Mouse (Mus musculus) forelimb bud, embryonic 11.5 days (tissue): Measurements from ENCODE around the gene Cdrt4.

Experiments used
- DNase-seq: peaks from one replicate; pipeline ENCODE4 v3.0.0-alpha.2; 2012; ENCODE audit warnings: low read depth, low spot score

The Cdrt4 gene

DNA sequence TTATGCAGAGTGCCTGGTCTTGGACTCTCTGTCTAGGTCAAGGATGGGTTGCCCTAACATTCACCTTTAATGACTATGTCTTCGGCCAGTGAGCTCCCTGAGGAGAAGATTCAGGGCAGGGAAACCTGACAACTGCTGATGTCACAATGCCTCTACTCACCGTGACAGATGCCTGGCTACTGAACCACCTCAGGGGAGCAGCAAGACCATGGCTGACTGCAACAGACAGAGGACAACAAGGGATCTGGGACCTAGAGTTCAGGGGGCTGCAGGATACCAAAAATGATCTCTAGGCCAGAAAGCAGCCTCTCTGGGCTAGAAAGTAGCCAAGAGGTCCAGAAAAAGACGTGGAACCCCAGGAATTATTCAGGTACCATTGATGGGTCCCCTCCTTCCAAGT, at the start of gene Cdrt4:
TSS of gene Cdrt4 (plus strand) at position 182 of the 400 bp plus-strand sequence.
- DNase-seq = no peak

- peak; percentile 85 for DNase-seq
Measured at GRCm38 (mm10) chr11:62901699-62902323, 49.2 kb upstream of the Cdrt4 start.

- no peak for DNase-seq
Measured at GRCm38 (mm10) chr11:62903871-62904495, 47.0 kb upstream of the Cdrt4 start.

GRCm38 (mm10) chr11:62909720-62910306, 41.2 kb upstream of the Cdrt4 start:
- no peak for DNase-seq

DNA sequence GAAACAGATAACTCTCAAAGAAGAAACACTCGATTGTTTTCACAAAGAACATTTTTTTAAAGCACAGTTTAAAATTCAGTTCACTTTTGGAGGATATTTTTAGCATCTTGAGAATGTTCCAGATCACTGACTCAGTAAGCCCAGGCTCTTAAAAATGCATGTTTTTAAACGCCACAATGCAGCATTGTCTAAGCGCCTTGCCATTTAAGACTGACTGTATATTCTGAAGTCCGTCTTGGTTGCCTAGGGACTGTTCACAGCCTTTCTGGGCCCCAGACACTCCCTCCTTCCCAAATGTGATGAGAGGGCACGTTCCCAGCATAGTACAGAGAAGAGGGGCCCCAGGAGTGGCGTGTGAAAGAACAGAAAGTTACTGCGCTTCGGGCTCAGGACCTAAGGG, 39.6 kb upstream of the Cdrt4 start:
- DNase-seq = no peak

GRCm38 (mm10) chr11:62913141-62913540, 37.9 kb upstream of the Cdrt4 start:
- DNase-seq = no peak

DNA sequence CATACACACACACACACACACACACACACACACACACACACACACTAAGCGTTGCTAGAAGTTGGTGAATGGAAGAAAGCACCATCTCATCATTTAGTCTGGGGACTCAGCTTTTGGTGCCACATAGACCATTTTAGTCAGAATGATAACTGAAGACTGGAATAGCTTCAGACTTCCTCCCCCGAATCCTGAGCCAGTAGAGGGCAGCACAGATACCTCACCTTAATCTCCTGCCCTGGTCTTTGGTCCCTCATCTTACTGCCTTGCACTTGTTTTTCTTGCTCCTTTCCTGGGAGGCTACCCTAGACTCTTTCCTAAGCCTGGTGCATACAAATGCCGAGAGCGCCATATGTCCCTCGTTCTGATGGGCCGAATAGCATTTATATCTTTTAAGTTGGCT, 36.5 kb upstream of the Cdrt4 start:
- DNase-seq = no peak

- DNase-seq = no peak
Measured at GRCm38 (mm10) chr11:62915486-62915885, 35.5 kb upstream of the Cdrt4 start.

- DNase-seq = no peak
Measured at GRCm38 (mm10) chr11:62916765-62917164, 34.2 kb upstream of the Cdrt4 start.

DNA sequence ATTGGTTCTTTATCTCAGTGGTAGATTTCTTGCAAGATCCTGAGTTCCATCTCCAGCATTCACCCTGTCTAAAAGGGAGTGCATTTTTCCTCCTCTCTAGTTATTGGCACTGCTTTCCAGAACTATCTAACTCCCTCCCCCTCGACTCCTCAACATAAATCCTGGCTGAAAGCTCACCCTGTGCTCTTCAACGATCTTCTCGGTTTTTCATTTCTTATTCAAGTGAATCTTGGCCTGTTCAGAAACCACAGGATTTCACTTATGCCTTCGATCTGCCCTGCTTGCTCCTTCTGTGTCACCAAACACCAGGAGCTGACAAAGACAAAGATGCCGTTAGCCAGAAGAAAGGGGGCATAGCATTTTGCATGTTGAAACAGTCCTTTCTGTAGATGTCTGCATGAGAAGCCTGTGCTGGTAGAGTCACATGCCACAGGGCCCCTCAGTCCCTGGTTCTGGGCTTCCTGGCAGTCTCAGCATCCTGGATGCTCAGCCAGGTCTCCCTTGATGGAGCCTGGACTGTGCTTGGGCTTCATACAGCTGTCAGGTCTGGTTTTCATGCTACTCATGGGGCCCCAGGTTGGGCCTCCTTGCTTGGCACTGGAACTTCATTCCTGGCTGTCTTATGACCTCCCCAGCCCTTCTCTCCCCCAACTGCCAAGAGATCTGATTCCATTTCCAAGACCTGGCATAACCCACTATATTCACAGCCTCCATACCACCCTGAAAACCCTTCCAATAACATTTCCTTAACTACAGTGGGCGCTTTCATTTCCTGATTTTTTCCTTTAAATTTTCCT, 30.8 kb upstream of the Cdrt4 start:
- DNase-seq = no peak

DNA sequence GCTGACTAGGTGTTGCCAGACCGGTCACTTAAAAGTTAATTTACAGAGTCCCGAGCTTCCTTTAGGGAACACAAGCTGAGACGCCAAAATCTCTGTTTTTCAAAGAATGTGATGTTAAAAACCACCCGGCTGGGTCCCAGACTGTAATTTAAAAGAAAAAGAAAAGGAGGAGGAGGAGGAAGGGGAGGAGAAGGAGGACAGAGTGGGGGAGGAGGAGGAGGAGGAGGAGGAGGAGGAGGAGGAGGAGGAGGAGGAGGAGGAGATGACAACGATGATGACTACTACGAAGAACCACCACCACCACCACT, 30.3 kb upstream of the Cdrt4 start:
- no peak for DNase-seq

- DNase-seq = peak; percentile 99
Measured at GRCm38 (mm10) chr11:62921052-62921977, 29.7 kb upstream of the Cdrt4 start.

DNA sequence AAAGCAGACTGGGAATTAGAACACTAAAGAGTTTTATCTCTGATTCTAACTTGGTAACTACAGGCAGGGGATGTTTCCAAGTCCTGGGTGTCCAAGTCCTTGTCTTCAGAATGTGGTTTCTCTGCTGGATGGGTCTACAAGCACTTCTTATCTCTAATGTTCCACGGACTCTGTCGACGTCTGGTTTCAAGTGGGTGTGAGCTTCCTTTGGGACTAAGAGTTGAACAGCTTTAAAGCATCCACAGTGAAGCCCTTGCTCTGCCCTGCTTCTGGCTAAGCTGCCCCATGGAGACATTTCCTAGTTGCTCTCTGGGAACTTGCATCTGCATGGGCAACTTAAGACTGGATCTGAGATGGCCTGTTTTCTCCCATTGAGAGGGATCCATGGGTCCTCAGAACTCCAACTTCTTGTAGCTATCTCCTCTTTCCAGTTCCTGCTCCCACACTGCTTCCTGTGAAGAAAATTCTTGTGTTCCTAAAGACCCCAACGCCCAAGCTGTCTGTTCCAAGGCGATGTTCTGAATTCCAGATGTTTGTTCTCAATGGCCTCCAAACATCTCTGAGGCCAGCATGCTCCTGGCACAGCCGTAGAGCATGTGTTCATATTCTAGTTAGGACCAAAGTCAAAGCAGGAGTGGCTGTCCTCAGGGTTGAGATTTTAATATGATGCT, 26.8 kb upstream of the Cdrt4 start:
- DNase-seq = no peak

GRCm38 (mm10) chr11:62929799-62930198, 21.2 kb upstream of the Cdrt4 start:
- DNase-seq = no peak

DNA sequence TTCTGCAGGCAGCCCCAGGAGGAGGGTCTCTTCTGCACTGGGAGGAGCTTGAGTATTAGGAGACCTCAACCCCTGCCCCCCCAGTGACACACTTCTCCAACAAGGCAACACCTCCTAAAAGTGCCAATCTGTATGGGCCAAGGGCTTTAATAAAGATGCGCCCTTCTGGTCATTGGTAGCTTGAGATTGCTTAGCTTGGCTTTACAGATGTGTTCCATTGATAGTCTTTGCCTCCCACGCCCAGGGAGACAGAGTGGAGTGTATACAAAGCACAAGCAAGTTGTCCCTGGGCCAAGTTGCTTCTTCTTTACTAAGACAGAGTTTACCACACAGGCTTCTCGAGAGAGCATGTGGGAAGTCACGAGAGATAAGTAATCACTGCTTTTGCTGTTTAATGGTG, 20.4 kb upstream of the Cdrt4 start:
- DNase-seq = no peak

GRCm38 (mm10) chr11:62931141-62931540, 19.9 kb upstream of the Cdrt4 start:
- DNase-seq = no peak

DNA sequence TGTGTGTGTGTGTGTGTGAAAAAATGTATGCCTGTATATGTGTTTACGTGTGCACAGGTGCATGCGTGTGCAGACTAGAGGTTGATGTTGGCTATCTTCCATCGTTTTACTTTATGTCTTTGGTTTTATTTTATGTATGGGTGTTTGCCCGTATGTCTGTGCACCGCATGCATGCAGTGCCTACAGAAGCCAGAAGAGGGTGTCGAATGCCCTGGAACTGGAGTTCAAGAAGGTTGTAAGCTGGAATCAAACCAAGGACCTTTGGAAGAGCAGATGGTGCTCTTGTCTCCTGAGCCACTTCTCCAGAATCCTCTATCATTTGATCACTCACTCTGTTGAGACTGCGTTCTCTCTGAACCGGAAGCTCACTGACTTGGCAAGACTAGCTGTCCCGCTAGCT, 17.9 kb upstream of the Cdrt4 start:
- no peak for DNase-seq

DNA sequence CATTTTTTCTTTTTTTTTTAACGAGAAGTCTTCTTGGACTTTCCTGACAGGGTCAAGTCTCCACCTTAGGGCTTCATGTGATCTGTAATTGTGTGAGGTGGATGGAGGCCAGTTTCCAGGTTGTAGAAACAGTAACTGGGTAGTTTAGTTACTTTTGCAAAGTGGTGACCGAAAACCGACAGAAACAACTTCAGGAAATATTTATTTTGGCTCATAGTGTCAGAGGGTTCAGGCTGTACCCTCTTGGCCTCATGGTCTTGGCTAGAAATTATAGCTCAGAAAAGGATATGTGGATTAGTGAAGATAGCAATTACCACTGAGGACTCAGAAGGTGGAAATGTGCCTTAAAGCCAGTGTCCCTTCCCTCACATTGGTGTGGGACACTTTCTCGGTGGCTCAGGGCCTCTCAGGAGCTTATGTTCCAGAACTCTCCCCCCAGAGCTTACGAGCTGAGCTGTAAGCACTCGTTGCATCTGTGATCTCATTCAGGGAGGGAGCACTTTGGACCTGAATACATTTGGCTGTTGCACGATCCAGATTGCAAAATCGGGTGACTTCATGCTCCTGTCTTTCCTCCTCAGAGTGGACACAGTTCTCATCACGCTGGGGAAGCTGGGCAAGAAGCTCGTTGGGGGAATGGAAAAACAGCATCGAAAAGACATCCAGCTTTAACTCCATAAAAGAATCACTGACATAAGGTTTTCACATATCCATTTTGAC, 16.0 kb upstream of the Cdrt4 start:
- no peak for DNase-seq

GRCm38 (mm10) chr11:62937986-62938385, 13.0 kb upstream of the Cdrt4 start:
- DNase-seq = no peak

DNA sequence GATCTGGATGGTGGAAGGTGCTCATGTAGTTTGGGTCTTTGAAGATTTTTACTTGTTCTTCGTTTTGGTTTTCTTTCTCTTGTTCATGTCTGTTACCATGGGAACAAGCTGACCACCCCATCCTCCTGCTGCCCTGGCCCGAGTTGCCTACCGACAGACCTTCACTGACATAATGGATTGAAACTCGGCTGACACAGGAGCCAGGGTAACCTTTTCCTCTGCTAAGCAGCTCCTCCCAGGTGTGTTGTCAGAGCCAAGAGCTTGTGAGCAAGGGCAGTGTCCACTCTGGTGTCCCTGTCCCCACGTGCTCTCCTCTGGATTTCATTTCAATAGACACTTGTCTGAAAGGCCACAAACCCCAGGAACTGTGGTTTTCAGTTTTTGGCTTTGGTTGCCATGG, 12.1 kb upstream of the Cdrt4 start:
- no peak for DNase-seq
